Mouse (Mus musculus) brain, embryonic 14.5 days (tissue): ENCODE measurements at regions not wholly inside any gene's neighbourhood (a gene's known extent, or its start where the extent isn't known, plus 50 kb on each side); places are given as distances from the start of the nearest gene placed in this dataset.

ENCODE experiments used
- CTCF ChIP-seq: fragments of 200-500 bp; IDR thresholded peaks from 2 replicates; pipeline ENCODE4 v1.5.1; 2012; ENCODE audit warnings: inconsistent platforms, mild to moderate bottlenecking, moderate library complexity, borderline replicate concordance; ENCODE audit not compliant: insufficient read depth, insufficient read length; ENCODE audit errors: extremely low read depth
- POLR2A ChIP-seq: fragments of 200-500 bp; IDR thresholded peaks from 2 replicates; pipeline ENCODE4 v1.6.1; 2012; ENCODE audit warnings: mild to moderate bottlenecking, inconsistent platforms, borderline replicate concordance; ENCODE audit not compliant: poor library complexity, insufficient read depth, insufficient read length, severe bottlenecking; ENCODE audit errors: extremely low read depth

DNA sequence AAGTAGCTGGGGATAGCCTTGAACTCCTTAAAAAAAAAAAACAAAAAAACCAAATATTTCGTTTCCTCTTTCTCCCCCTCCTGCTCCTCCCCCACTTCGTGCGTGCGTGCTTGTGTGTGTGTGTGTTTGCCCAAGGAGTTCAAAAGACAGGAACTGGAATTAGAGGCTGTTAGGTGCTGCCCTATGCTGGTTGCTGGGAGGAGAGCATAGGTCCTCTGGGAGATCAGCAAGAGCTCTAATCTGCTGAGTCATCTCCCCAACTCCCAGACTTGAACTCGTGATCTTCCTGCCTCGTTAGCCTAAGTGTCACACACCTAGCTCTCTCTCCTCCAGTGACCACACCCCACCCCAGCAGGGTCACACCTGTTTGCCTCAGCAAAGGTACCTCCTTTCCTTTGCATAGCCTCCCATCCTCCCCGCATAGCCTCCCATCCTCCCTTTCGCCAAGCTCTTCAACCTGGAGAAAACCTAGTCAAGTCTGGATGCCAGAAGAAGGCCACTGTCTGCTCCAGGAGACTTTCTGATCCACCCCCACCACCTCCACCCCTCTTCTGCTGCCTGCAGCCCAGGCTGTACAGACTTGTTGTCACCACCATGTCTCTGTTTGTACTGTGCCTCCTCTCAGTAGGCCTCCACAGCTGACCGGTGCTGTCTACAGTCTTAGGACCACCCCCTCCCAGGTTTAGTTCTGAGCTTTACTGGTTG lies 110.5 kb upstream of the Jun start:
- no peak for TF ChIP-seq CTCF
- TF ChIP-seq POLR2A, result no peak
